Mouse (Mus musculus) gastrocnemius, adult 18-20 months (tissue): ENCODE data around the gene Nedd9. TPM values are rescaled to one million over a fixed set of nuclear protein-coding genes. Genes with fewer than 3 reads are reported as not detected.
A peak's percentile ranks its signal among the peaks of the same experiment; 100 is the strongest.

Experiments used
- DNase-seq: peaks from one replicate; pipeline ENCODE4 v3.0.0; 2021; ENCODE audit warnings: low spot score
- total RNA-seq, 2 experiments: library from RNA; stranded (reverse); gene quantifications; 2 replicates each; pipeline ENCODE4 v1.2.3; 2021

Gene Nedd9
- total RNA-seq, 2 experiments from 2014 or later = 4.5 to 11.9 TPM

DNA sequence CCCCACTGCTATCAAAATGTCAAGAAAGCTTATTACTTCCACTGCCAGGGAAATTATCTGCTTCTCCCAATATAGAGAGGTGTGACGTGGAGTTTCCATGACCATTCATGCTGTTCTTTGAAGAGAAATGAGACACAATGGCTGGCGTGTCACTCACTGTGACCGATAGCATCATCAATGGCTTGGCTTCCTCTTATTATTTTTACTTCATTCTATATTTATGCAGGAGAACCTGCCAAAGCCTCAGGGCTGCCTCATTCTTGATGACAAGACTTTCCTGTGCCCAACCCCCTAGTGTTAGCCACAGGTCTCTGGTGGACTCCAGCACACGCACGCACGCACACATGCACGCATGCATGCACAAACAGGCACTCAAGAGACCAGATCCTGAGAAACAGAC is 141.4 kb downstream of the Nedd9 start:
- DNase-seq = no peak

DNA sequence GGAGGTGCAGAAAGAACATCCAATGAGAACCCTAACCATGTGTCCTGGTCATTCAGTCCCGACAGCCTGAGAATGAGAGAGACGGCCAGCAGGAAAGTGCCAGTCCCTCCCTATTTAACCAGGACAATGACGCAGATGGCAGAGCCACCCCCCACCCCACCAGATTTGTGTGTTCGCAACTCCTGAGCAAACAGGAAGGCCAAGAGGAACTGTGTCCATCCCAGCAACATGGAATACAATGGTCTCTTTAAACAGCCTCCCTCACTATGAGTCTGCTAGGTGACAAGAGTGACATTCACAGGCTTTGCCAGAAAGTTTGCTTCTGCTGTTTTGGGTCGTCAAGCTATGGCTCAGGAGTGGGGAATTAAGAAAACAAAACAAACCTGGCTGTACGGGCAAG is 141.9 kb downstream of the Nedd9 start:
- DNase-seq = no peak

DNA sequence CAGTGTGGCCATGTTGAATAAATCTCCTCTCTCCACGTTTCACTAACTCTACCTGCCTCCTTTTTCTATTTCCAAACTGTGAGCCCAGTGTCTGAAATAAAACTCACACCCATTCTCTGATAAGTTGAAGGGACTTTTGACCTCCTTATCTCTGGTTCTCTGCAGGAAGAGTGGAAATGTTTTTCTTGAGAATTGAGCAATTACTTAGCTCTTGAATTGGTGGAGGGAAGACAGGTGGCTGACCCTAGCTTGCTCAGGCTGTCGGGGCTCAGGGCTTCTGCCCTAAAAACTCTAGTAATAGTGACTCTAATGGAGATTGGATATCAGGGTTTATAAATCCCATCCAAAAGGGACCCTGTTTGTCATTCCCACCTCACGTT is 143.3 kb downstream of the Nedd9 start:
- DNase-seq = no peak

DNA sequence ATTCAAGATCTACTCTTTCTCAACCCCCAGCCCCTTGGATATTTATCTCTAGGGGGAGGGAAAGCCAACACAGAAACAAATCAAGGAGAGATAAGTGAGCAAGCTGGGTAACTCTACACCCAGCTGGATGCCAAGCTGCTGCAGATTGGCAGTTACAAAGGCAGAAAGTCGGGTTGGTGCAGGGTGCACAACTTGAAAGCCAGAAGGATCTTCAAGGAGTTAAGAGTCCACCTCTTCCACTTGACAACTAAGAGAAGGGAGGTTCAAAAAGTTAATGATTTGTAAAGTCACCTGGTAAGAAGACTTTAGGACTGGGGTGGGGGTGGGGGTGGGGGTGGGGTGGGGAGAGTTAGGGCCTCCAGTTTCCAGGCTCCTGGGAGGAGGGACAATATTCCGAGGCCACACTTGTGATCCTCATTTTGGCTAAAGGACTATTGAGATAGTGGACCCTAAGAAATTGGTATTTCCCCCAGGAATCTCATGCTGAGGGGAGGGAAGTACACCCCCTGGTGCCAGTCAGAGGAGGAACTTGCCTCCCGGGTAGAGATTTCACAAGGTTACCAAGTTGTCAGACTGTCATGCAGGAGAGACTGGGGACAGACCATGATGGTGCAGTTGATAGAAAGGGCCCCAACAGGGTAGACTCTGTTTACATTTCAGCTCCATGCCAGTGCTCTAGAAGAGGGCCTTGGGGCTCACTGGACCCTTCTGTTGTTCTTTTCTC is 143.8 kb downstream of the Nedd9 start:
- no peak for DNase-seq

DNA sequence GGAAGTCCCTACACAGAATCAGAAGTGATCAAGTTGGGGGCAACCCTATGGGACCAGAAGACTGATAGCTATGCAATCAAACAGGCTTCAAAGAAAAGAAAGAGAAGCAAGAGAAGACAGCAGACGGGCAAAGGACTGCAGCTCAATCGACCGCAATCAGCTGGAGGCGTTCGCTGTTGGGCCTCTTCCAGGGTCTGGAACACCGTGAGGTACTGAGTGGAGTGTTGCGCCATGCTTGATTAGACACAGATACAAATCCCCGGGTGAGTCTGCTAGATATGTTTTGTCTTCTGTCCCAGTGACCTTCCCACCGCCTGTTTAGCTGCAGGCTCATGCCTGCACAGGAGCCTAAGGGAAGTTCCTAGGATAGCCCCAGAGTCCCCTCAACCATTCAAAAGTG is 145.7 kb downstream of the Nedd9 start:
- peak; percentile 51 for DNase-seq

DNA sequence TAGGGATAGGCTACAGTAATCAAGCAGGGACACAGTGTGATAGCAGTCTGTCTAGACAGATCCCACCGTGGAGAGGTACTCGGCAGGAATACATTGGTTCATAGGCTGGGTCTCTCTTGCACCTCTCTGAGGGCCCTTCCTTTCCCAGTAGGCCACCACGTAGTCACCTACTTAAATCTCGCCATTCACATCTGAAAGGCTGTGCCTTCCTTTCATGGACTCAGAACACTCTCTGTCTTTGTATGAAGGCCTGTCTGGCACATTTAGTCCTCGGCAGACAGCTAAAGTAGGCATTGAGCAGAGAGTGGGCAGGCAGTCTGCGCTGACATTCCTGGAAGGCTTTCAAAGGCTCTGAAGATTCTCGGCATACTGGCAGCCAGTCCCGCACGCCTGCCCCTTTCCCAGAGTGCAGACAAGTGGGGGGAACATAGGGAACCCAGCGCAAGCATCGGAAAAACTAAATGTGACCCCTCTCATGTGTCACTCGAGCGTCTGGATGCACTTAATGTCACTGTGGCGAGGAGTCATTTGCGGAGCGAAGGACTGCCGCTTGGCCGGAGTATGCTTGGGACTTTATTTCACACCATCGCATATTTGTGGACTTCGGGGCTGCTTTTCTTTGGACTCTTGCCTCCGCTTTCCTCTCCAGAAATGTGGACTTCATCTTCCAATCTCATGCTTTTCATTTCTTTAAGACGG is 147.4 kb downstream of the Nedd9 start:
- DNase-seq = peak; percentile 34

DNA sequence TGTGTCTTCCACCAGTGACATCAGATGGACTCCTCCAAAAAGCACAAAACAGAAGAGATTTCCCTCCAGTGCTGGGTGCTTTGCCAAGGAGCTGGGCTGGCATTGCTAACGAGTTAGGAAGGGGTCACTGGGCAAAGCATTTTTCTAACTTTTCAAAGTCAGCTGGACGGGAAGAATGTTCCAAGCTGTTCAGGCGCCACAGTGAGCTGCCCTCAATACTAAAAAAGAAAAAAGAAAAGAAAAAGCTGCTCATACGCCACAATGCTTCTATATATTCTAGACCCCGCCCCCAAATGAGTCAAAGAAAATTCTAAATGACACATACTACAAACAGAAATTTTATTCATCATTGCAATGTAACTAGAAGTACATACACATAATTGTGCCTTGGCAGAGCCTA is 148.0 kb downstream of the Nedd9 start:
- DNase-seq = no peak

DNA sequence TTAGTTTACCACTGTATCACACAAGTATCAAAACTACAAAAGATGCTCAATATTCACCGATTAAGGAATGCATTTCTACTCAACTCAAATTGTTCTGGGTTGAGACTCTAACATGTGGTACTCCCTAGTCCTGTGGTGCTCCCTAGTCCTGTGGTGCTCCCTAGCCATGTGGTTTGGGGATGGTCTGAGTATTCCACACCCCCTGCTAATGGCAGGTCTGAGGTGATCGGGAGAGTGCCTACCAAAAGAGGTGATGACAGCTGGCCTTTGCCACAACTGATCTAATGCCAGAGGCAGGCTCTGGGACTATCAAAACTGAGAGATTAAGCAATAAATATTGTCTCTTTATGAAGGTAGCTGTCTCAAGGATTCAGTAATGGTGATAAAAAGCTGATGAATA is 149.8 kb downstream of the Nedd9 start:
- DNase-seq = no peak

DNA sequence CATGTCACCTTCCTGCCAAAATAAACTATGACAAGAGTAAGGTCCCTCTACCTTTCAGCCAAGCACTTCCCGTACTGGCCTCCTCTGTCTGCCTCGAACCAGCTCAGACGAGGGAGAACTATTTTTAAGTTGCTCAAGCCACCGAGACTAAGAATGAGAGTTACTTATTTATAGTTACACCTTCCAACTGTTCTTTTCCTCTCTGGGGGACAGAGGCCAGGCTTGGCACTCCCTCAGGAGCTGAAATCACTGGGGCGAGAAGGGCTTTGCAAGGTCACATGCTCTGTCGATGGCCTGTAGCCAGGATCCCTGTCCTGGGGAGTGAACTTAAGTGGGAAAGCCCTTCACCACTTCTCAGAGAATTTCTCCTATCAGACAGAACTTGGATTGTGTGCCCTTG is 150.9 kb downstream of the Nedd9 start:
- peak; percentile 70 for DNase-seq

DNA sequence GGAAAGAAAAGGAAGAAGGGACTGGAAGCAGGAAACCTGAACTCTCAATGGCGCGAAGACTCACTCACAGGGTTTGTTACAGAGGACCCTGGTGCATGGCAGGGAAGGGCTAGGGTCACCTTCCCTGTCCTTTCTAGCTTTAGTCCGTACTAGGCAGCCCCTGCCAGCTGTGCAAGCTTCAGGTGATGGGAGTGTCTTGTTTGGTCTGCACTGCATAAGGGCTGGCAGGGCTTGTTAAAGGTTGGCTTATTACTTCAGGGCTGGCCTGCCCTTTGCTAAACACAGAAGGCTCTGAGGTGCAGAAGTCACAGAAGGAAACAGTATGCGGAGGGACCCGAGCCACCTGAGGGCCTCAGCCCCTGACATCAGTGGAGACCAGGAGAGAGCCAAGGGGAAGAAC is 151.4 kb downstream of the Nedd9 start:
- no peak for DNase-seq

DNA sequence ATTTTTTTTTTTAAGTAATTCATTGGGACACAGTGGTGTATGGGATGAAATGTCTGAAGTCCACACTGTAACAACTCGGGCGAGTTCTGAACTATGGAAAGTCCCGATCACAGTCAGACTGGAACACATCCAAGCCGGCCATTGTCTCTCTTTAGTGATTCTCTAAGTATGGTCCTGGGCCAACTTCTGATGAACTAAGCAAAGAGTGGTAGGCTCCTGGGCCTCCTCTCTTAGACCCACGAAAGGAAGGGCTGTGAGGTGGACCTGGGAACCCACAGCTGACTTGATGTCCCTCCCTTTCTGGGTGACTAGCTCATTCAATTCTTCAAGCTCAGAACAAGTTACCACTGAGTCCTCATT is 152.5 kb downstream of the Nedd9 start:
- DNase-seq = no peak

DNA sequence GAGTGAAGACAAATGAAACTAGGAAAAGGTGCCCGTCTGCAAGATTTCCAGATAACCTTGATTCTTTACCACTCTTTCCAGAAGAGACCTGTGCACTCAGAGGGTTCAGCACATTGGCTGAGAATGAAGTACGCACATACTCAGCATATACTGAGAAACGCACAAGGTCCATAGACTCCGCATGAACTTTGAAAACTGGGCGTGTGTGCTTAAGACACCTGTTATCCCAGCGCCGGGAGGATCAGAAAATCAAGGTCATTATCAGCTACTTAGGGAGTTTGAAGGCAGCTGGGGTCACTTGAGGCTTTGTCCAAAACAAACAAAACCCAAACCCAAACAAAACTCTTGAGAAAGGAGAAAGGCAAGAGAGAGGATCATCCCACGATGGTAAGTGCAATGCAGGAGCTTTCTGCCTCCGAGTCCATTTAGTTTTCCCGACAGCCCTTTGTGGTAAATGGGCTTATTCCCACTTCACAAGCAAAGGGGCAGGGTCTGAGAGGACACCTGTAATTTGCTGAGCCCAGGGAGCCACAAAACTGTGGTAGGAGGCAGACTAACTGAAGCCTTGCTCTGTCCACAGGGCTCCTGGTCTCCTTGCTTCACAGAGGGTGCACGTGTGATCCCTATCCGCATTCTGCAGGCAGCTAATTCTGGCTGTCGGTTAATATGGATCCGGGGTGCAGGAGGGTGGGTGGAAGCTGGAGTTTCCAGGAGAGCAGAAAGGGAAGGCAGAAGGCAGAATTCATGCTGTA is 153.1 kb downstream of the Nedd9 start:
- DNase-seq = no peak

DNA sequence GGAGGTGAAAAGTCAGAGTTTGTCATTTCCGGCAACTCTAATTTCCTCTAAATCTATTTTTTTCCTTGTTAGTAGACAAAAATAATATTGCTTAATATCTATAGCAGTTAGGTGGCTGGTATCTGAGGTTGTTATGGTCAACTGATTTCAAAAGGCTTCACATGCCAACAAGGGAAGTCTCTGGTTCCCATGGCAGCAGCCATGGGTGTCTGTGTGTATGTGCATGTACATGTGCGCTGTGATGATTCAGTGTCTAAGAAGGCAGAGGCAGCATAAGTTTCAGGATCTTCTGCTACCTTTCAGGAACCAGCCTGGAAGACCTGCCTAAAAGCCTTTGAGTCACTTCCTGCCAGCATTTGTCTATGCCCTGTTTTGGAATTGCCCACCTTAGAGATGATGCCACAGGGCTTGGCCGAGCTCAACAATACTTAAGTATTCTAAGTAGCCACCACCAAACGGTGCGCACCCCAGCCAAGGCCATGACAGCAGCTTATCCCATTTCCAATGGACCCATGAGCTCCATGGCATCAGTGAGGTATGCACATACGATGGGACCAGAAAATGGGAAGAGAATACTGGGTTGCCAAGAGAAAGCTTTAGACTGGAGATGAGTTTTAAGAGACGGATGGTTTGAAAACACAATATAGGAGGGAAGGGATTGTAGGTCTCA is 155.4 kb downstream of the Nedd9 start:
- DNase-seq = no peak

DNA sequence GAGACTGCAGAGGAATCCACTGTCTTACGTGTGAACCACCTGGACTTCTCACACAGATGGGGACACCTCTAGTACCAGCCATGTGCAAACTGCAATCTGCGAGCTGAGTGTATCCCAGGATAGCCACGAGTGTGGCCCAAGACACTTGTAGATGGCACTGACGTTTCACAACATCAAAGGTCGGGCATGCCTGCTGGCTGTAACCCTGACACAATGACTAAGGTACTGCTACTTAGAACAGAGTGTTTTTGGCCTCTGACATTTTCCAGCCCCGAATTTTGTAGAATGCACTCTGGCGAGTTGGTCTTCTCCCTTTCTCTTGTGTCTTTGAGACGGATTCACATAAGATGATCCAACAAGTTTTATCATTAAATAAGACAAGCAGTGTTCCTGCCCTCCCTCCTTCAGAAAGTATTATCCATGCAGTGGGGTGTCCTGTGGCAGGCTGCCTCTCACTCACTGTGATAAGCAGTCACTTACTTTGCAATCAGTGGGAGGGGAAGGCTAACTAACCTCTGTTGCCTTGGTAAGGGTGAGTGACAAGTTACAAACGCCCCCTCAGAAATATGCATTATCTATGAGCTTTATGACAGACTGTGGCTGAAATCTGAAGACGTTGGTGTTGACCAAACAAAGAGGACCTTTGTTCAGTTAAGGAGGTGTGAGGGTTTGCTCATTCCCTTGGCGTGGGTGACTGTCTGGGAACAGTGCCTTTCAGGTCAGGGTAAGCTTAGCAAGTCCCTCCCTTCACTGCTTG is 156.4 kb downstream of the Nedd9 start:
- DNase-seq = no peak

DNA sequence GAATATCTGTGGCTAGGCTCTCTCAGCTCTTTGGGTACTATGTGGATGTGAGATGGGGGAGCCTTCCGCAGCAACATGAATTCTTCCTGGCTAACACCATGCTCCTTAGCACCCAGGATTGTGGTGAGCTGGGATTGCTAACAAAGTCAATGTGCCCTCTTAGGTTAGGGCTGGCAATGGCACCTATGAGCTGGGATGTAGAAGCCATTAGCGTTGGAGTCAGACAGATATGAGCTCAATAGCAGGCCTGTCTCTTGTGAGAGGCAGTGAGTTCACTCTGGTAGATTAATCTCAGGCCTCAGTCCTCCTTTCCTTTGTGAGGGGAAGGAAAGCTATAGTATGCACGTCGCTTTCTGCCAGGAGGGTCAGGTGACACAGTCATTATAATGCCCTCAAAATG is 157.1 kb downstream of the Nedd9 start:
- no peak for DNase-seq

DNA sequence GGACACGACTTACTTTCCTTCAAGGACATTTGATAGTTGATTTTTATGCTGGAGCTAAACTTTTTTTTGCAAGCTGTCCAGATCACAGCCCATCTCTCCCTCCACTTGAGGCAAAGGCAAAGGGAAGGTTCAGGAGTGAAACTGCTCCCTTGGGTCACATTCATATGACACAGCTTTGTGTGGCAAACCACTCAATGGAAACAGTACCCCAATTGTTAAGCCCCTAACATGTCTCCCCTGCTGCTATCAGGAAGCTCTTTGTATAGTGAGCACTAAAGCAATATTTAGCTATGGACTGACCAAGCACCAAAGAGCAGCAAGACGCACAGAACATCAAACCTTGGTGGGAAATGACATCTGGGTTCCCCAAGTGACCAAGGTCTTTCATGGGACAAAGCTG is 158.7 kb downstream of the Nedd9 start:
- no peak for DNase-seq

DNA sequence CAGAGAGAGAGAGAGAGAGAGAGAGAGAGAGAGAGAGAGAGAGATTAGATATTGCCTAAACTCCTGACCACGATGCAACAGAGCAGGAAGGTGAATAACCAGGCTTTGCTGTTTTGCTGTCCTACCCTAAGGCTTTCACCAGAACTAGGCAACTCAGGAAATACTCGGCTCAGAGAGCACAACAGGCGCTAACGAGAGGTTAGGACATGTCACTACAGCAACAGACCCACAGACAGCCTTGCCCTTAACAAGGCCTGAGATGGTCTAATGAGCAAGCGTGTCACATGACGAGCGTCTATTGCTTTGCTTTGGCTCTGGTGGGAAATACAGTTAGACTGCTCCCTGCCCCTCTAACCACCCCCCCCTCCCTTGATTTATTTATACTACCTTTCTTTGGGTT is 159.6 kb downstream of the Nedd9 start:
- DNase-seq = no peak

DNA sequence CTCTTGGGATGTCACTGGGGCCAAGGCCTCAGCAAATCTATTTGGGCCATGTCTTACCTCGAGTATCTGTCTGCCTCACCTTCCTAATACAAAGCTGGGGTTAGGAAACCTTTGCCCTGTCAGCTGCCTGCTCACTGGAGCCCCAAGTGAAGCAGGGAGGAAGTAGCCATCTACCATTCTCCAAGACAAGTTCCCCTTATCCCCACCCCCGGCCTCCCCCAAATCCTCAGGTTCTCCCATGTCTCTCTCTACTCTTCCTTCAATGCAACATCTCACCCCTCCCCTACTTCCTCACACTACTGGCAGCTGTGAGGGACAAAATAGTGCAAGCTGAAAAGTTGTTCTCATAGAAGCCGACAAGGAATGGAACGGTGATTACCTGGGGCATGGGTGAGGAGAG is 161.0 kb downstream of the Nedd9 start:
- no peak for DNase-seq

DNA sequence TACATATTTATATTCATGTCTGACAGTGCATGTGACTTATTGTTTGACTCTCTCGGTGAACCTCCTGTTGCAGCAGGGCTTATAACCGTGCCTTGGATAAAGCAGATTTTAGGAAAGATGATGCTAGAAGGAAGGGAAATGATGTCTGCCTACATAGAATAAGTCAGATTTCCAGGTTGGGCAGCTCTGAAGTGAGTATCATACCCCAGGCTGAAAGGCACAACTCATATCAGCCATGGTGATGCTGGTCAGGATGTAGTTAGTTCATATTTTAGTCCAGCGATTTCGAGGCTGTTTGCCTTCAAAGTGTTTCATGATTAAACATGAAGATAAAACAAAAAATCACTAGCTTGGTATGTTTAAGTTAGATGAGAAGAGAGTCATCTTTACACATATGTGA is 161.8 kb downstream of the Nedd9 start:
- DNase-seq = no peak

DNA sequence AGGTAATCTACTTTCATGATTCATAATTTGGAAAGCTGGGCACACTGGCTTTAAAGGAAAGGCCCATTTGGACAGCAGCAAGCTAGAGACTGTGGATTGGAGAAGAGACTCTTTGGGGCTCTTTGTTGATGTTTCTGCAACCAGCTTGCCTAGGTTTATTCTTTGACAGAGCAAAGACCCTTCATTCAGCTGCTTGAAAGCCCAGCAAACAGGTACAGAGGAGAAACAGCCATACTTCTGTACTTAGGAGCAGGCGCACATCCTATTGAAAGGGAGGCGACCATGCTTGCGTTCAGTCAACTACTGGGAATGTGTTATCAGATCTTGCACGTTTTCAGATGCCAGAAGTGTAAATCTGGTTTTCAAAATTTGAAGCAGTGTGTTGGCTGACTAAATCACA is 162.5 kb downstream of the Nedd9 start:
- no peak for DNase-seq

DNA sequence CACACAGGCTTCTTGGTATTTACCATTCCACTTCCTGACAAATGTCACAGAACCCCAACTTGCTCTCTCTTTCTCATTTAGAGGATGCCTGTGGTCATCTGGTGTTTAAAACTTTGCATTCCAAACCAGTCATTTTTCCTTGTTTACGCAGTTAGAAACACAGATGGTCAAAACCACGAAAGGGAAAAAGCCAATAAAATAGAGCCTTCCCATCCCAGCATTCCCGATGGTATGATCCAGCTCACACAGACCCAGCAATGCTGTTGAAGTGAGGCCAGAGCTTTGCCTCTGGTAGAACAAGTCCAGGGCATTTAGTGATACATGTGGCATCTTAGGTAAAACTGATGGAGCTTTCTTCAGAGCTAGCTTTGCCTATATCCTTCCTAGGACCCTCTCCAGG is 165.7 kb downstream of the Nedd9 start:
- no peak for DNase-seq

DNA sequence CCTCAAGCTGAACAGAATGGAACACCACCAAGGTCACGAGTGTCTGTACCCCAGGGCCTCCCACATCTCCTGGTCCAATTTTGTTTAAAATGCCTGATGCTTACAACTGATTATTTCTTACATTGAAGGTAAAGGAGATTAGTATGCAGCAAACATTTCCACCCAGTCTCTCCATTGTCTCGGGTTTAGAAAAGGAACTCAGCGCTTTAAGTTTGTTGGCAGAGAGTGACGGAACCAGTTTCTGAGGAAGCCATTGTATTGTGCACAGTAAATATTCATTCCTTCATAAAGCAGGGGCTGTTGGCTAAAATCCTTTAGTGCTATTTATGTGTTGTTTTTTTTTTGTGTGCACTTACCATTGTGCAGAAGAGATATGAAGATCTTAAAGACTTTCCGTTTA is 166.4 kb downstream of the Nedd9 start:
- no peak for DNase-seq
